Mouse (Mus musculus): Measurements from ENCODE around the gene Mical1. TPM values are rescaled to one million over a fixed set of nuclear protein-coding genes. Genes with fewer than 3 reads are reported as not detected.
A peak's percentile ranks its signal among the peaks of the same experiment; 100 is the strongest.

Mical1 gene
- polyA plus RNA-seq, 1 experiment from 2014 or later = 35.9 TPM

DNA sequence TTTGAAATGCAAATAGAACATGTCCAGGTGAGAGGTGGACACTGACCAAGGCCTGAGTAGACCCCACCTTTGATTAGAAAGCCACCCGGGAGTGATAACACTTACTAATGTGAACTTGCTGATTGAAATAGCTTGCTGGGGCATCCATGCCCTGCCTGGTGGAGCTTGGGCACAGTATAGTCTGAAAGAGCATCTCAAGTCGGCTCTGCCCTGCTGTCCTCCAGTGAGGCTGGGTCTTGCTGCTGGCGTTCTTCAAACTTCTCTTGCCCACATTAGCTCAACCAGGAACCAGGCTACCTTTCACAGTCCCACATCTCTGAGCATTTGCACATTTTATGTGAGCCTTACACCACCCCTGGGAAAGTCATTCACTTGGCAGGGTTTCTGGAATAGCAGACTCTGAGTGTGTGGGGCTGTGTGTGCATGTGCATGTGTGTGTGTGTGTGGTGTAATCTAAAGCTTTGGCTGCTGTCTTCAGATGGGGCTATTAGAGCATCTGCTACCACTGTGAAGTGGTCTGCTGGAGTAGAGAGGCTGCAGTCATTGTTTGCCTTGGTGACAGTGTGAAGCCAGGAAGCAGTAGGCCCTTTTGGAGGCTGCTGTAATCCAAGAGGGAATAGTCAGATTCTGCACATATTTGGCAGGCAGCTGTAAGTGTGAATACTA lies 14.9 kb upstream of the Mical1 start:
- no peak overlapping the region for H3K4me3 ChIP-seq
- WGBS = 97% methylated on average over 3 of the region's 3 CpGs
- peaks cover 59% of the 10 kb centered on the region for H3K36me3 ChIP-seq (ENCODE audit: poor library complexity, severe bottlenecking)
- H3K27me3 ChIP-seq = no peaks in the 10 kb centered on the region
- 0 out of 2 replicates have a peak overlapping the region, but pooled peaks have one; percentile 7 for H3K27ac ChIP-seq
- H3K9ac ChIP-seq = no peak overlapping the region
- H3K9me3 ChIP-seq (replicated peaks) = no peaks in the 10 kb centered on the region
- ATAC-seq = no peak
- H3K4me1 ChIP-seq = peaks cover 8% of the 10 kb centered on the region; the same call in 1 of the 2 replicates
- no peak overlapping the region for H3K4me2 ChIP-seq

DNA sequence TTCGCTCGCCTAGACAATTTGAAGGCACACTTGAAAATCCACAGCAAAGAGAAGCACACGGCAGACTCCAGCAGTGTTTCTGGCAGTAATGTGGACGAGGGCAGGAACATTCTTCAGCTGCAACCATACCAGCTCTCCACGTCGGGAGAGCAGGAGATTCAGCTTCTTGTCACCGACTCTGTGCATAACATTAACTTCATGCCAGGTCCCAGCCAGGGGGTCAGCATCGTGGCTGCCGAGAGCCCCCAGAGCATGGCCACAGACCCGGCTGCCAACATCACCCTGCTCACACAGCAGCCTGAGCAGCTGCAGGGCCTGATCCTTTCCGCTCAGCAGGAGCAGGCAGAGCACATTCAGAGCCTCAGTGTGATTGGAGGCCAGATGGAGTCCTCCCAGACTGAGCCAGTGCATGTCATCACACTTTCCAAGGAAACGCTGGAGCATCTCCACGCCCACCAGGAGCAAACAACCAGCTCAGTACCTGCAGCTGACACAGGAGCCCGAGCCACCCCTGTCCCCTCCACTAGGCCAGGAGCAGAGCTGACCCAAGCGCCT lies 11.6 kb upstream of the Mical1 start:
- H3K27ac ChIP-seq = no peak overlapping the region
- H3K9me3 ChIP-seq (replicated peaks) = no peaks in the 10 kb centered on the region
- peaks cover 44% of the 10 kb centered on the region for H3K36me3 ChIP-seq (ENCODE audit: poor library complexity, severe bottlenecking)
- peaks cover 8% of the 10 kb centered on the region; the same call in 1 of the 2 replicates for H3K4me1 ChIP-seq
- H3K9ac ChIP-seq = no peak overlapping the region
- H3K4me3 ChIP-seq = no peak overlapping the region
- no peaks in the 10 kb centered on the region for H3K27me3 ChIP-seq
- whole genome bisulfite sequencing = 48% methylated on average over 15 of the region's 15 CpGs
- H3K4me2 ChIP-seq = no peak overlapping the region
- no peak for ATAC-seq

DNA sequence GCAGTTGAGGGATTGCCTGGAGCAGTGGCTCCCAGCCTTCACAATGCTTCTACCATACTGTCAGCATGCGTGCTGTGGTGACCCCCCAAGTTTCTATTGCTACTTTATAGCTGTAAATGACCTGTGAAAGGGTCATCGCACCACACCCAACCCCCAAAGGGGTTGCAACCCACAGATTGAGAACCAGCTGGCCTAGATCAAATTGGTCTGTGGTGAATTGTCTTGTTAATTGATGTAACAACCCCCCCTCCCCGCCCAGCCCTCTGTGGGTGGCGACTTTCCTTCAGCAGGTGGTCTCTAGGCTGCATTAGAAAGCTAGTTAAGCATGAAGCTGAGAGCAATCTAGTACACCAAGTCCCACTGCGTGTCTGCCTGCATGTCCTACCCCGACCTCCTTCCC lies 8.8 kb upstream of the Mical1 start:
- Histone ChIP-seq H3K27me3 (no peaks in the 10 kb centered on the region), H3K27ac (no peak overlapping the region), H3K4me2 (no peak overlapping the region), H3K9ac (no peak overlapping the region), H3K4me1 (no peaks in the 10 kb centered on the region), H3K4me3 (no peak overlapping the region), H3K9me3 (replicated peaks) (no peaks in the 10 kb centered on the region), H3K36me3 (ENCODE audit: poor library complexity, severe bottlenecking) (peaks cover 38% of the 10 kb centered on the region)
- WGBS = 35% methylated on average over 6 of the region's 6 CpGs
- ATAC-seq = no peak

DNA sequence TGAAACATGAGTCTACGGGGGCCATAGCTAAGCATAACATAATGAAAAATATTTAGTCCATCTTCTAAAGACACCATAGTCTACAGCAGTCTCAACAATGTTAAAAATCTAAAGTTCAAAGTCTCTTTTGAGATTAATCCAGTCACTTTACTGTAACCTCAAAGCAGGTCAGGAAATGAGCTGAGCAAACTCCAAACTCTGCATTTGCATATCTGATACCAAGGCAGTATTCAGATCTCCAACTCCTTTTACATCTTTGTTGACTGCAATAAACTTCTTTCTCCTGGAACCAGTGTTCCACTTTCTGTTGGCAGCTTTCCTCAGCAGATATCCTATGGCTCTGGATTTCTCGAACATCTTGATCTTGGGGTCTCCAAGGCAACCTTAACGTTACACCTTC lies 5.4 kb upstream of the Mical1 start:
- H3K4me3 ChIP-seq = no peak overlapping the region
- no peak overlapping the region for H3K9ac ChIP-seq
- no peaks in the 10 kb centered on the region for H3K27me3 ChIP-seq
- H3K4me1 ChIP-seq = peaks cover 2% of the 10 kb centered on the region
- no peaks in the 10 kb centered on the region for H3K9me3 ChIP-seq (replicated peaks)
- WGBS = 90% methylated on average over 3 of the region's 3 CpGs
- ATAC-seq = no peak
- no peak overlapping the region for H3K4me2 ChIP-seq
- H3K36me3 ChIP-seq (ENCODE audit: poor library complexity, severe bottlenecking) = peaks cover 14% of the 10 kb centered on the region
- H3K27ac ChIP-seq = no peak overlapping the region

DNA sequence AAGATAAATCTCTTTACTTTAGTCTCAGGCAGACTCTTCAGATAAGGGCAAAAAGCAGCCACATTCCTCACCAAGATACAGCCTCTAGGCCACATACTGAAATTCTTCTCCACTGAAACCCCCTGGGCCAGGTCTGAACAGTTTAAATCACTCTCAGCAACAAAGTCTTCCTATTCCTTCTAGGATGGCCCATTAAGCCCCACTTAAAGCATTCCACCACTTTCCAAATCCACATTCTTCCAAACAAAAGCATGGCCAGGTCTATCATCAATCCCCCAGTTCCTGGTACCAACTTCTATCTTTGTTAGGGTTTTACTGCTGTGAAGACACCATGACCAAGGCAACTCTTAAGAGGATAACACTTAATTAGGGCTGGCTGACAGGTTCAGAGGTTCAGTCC lies 3.6 kb upstream of the Mical1 start:
- ATAC-seq = no peak
- H3K4me2 ChIP-seq = no peak overlapping the region
- peaks cover 11% of the 10 kb centered on the region for H3K36me3 ChIP-seq (ENCODE audit: poor library complexity, severe bottlenecking)
- no peaks in the 10 kb centered on the region for H3K9me3 ChIP-seq (replicated peaks)
- H3K4me3 ChIP-seq = no peak overlapping the region
- no peak overlapping the region for H3K27ac ChIP-seq
- peaks cover 13% of the 10 kb centered on the region for H3K4me1 ChIP-seq
- H3K27me3 ChIP-seq = no peaks in the 10 kb centered on the region
- no peak overlapping the region for H3K9ac ChIP-seq

DNA sequence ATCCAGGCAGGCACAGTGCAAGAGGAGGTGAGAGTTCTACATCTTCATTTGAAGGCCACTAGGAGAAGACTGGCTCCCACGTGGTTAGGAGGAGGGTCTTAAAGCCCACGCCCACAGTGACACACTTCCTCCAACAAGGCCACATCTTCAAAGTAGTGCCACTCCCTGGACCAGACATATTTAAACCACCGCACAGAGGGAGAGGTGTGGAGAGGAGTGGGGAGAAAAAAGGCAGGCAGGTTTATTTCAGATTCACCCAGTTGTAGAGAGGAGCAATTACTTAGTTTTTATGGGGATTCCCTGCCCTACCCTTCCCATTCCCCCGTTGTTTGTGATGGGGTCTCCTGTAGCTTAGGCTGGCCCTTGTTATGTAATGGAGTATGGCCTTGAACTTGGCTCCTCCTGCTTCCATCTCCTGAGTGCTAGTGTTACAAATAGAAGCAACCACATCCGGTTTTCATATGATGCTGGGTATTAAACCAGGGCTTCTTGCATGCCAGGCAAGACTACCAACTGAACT lies 3.1 kb upstream of the Mical1 start:
- ATAC-seq = no peak
- Histone ChIP-seq H3K36me3 (ENCODE audit: poor library complexity, severe bottlenecking) (peaks cover 9% of the 10 kb centered on the region), H3K9me3 (replicated peaks) (no peaks in the 10 kb centered on the region), H3K9ac (no peak overlapping the region), H3K27me3 (no peaks in the 10 kb centered on the region), H3K4me1 (peaks cover 17% of the 10 kb centered on the region), H3K27ac (no peak overlapping the region), H3K4me2 (no peak overlapping the region), H3K4me3 (no peak overlapping the region)
- WGBS = 80% methylated on average over 5 of the region's 5 CpGs

DNA sequence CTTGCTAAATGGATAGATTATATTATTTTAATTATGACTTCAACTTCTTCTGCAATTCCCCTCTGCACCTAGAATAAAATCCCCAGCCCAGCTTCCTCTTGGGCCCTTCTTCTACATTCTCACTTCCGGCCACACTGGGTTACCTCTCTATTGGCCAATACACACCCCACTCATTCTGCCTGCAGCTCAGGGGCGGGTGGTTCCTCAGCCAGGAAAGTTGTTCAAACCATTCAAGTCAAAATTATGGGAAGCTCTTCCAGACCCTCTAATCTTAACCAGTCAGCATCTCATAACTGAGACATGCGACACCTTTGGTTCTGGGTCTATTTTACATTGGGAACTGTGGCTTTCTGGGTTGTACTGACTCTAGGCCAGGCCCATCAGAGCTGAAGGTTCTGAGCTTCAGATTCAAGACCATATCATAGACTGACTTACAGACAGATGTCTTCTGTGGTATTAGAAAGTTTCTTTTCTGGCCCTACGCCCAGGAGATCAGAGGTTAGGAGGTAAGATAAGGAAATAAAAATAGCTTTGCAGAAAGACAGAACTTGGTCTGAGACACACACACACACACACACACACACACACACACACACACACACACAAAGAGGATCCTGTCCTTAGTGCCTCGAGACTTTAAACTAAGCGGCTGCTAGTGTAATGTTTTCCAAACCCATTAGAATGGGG lies 2.2 kb upstream of the Mical1 start:
- no peak for ATAC-seq
- H3K27me3 ChIP-seq = no peaks in the 10 kb centered on the region
- 82% methylated on average over 6 of the region's 6 CpGs for WGBS
- no peak overlapping the region for H3K27ac ChIP-seq
- peaks cover 22% of the 10 kb centered on the region for H3K4me1 ChIP-seq
- H3K9ac ChIP-seq = no peak overlapping the region
- H3K9me3 ChIP-seq (replicated peaks) = no peaks in the 10 kb centered on the region
- H3K36me3 ChIP-seq (ENCODE audit: poor library complexity, severe bottlenecking) = peaks cover 5% of the 10 kb centered on the region; the same call in 1 of the 2 replicates
- H3K4me2 ChIP-seq = no peak overlapping the region
- H3K4me3 ChIP-seq = no peak overlapping the region

DNA sequence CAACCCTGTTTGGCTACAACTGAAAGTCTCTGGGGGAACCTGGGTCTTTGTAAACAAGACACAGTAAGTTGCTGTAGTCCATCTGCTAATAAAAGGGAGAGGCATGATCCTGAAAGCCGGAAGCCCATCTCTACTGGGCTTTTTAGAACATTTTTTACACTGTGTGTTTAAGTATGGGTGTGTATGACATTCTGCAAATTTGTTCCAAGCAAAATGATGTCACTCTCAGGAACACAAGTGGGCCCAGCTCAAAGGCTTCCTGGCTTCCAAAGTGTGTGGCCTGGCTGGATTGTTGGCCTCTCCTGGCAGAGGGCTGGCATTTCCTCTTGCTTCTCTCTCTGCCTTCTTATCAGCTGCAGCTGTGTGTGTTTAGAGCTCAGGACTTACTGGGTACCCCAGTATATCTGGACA lies 1.1 kb upstream of the Mical1 start:
- Histone ChIP-seq H3K27me3 (no peaks in the 10 kb centered on the region), H3K9ac (no peak overlapping the region), H3K9me3 (replicated peaks) (no peaks in the 10 kb centered on the region), H3K27ac (no peak overlapping the region), H3K4me1 (peaks cover 22% of the 10 kb centered on the region), H3K4me2 (no peak overlapping the region), H3K36me3 (ENCODE audit: poor library complexity, severe bottlenecking) (peaks cover 13% of the 10 kb centered on the region), H3K4me3 (no peak overlapping the region)
- ATAC-seq = no peak
- WGBS = 94% methylated on average over 1 of the region's 1 CpGs

DNA sequence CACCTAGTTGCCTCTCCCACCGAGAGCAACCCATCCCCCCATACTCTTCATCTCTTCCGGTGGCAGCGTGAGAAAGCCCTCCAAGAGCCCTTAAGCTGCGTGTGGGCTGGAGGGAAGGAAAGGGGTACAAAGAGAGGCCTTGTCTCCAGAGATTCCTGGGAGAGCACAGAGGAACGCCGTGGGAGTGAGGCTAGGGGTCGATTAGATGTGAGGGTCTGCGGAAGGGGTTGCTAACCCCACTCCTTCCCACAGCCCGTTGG lies 834 bp downstream of the Mical1 start:
- peaks cover 33% of the 10 kb centered on the region for H3K36me3 ChIP-seq (ENCODE audit: poor library complexity, severe bottlenecking)
- peak overlapping the region; percentile 83 for H3K27ac ChIP-seq
- peak; percentile 44 for ATAC-seq
- H3K27me3 ChIP-seq = no peaks in the 10 kb centered on the region
- H3K9me3 ChIP-seq (replicated peaks) = no peaks in the 10 kb centered on the region
- WGBS = 2% methylated on average over 9 of the region's 9 CpGs
- H3K9ac ChIP-seq = peak overlapping the region; percentile 80
- H3K4me2 ChIP-seq = peak overlapping the region; percentile 88
- peaks cover 22% of the 10 kb centered on the region for H3K4me1 ChIP-seq
- H3K4me3 ChIP-seq = peak overlapping the region; percentile 58

DNA sequence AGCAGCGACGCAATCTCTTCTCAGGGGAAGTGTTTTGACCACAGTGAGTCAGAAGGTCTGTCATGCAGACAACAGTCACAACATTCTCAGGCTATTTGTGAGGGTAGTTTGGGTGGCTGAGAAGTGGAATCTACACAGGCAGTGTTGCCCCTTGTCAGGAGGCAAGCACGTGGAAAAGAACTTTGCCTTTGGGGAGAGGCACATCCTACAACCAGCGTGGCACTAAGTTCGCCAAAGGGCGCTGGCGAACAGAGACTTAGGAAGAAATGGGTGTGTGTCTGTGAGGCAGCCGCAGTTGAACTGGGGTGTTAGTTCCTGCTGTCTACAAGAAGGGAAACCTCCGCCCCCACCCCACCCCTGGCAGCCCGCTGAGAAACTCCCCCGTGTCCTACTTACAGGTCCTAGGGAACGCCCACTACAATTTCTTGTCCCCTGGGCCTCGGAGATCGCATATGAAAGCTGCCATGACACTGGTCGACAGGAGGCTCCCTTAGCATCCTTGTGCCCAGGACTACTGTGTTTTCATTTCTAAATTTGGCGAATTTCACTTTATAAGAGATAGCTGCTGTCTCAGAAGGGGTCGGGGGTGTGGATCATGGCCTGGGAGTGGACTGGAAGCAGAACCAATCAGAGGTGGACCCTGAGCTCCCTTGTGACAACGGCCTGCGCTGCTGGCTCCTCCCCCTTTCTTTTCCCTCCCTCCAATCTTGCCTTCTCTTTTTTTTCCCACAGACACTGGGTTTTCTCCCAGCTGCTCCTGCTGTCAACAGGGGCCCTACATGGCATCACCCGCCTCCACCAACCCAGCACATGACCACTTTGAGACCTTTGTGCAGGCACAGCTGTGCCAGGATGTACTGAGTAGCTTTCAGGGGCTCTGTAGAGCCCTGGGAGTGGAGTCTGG lies 1.4 kb downstream of the Mical1 start:
- ATAC-seq = peak; percentile 80

DNA sequence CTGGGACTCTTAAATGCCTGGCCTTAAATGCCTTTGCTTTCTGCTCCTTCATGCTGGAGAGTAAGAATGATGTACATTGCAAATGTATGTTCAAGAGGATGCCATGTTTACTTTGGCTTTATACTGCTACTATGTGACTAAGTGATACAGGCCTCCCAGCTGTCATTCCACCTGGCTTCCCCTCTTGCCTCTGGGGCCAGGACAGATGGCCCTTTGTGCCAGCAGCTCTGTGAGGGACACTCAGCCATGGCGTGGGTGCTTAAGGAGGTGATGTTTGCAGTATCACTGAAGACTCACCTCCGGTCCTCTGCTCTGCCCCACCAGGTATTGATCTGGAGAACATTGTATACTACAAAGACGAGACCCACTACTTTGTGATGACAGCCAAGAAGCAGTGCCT lies 3.8 kb downstream of the Mical1 start:
- H3K27ac ChIP-seq = no peak overlapping the region
- H3K4me3 ChIP-seq = no peak overlapping the region
- ATAC-seq = no peak
- H3K9me3 ChIP-seq (replicated peaks) = no peaks in the 10 kb centered on the region
- 84% methylated on average over 3 of the region's 3 CpGs for WGBS
- peaks cover 63% of the 10 kb centered on the region for H3K36me3 ChIP-seq (ENCODE audit: poor library complexity, severe bottlenecking)
- no peak overlapping the region for H3K4me2 ChIP-seq
- H3K9ac ChIP-seq = no peak overlapping the region
- H3K27me3 ChIP-seq = no peaks in the 10 kb centered on the region
- H3K4me1 ChIP-seq = peaks cover 22% of the 10 kb centered on the region

More for the DNA sequence above, 1.4 kb downstream of the Mical1 start:
- H3K36me3 ChIP-seq (ENCODE audit: poor library complexity, severe bottlenecking) = peaks cover 39% of the 10 kb centered on the region
- peak overlapping the region; percentile 88 for H3K4me2 ChIP-seq
- H3K27ac ChIP-seq = peak overlapping the region; percentile 83
- WGBS = under 1% methylated on average over 20 of the region's 20 CpGs
- peaks cover 22% of the 10 kb centered on the region for H3K4me1 ChIP-seq
- H3K9ac ChIP-seq = peak overlapping the region; percentile 80
- no peaks in the 10 kb centered on the region for H3K27me3 ChIP-seq
- no peaks in the 10 kb centered on the region for H3K9me3 ChIP-seq (replicated peaks)
- H3K4me3 ChIP-seq = peak overlapping the region; percentile 58

Data from forebrain, embryonic 13.5 days (tissue).